Mouse (Mus musculus) ES-Bruce4 (cell line): ENCODE results near the gene Mab21l1. TPM values are rescaled to one million over a fixed set of nuclear protein-coding genes. Genes with fewer than 3 reads are reported as not detected.

ENCODE experiments used
- H3K27ac ChIP-seq: 2 replicates; pipeline ENCODE4 v1.5.1; 2012; ENCODE audit warnings: low read length, inconsistent platforms; ENCODE audit not compliant: insufficient read depth
- H3K27me3 ChIP-seq: 2 replicates; pipeline ENCODE4 v1.6.1; 2012; ENCODE audit warnings: mild to moderate bottlenecking, low read length, inconsistent platforms; ENCODE audit not compliant: control insufficient read depth, poor library complexity, insufficient read depth, severe bottlenecking
- H3K36me3 ChIP-seq: 2 replicates; pipeline ENCODE4 v1.6.1; 2012; ENCODE audit warnings: inconsistent platforms, mild to moderate bottlenecking, low read length, moderate library complexity; ENCODE audit not compliant: control insufficient read depth, poor library complexity, insufficient read depth, severe bottlenecking
- H3K4me1 ChIP-seq: one replicate; pipeline ENCODE4 v1.8.1; 2011; ENCODE audit warnings: low read length; ENCODE audit not compliant: control insufficient read depth, insufficient read depth
- H3K4me3 ChIP-seq: 2 replicates; pipeline ENCODE4 v1.5.1; 2011; ENCODE audit warnings: low read depth, mild to moderate bottlenecking, low read length
- H3K9ac ChIP-seq: 2 replicates; pipeline ENCODE4 v1.6.1; 2012; ENCODE audit warnings: low read depth, mild to moderate bottlenecking, inconsistent platforms; ENCODE audit not compliant: poor library complexity, severe bottlenecking
- H3K9me3 ChIP-seq: replicated peaks from 2 replicates; pipeline ENCODE4 v1.6.1; 2012; ENCODE audit warnings: mild to moderate bottlenecking, low read length, inconsistent platforms; ENCODE audit not compliant: control insufficient read depth, poor library complexity, insufficient read depth, severe bottlenecking
- CTCF ChIP-seq: IDR thresholded peaks from one replicate; pipeline ENCODE4 v1.8.1; 2011; ENCODE audit warnings: low read depth, low read length
- EP300 ChIP-seq: IDR thresholded peaks from 2 replicates; pipeline ENCODE4 v1.6.1; 2011; ENCODE audit warnings: low read depth, low read length; ENCODE audit not compliant: insufficient read depth
- POLR2A ChIP-seq: IDR thresholded peaks from one replicate; pipeline ENCODE4 v1.8.1; 2011; ENCODE audit warnings: low read length; ENCODE audit not compliant: insufficient read depth
- polyA plus RNA-seq: library from polyadenylated mRNA; stranded (reverse); fragments of >200 nt; gene quantifications from 2 replicates; pipeline ENCODE4 v1.2.4, GENCODE M21; 2011; ENCODE audit warnings: low read depth; ENCODE audit not compliant: missing spikeins, insufficient read depth, insufficient read length

Mab21l1 gene
- polyA plus RNA-seq, 1 experiment: not detected

GRCm38 (mm10) chr3:55785981-55786725 is 3.8 kb downstream of the Mab21l1 start:
- H3K27me3 ChIP-seq: peaks cover 11% of the 10 kb centered on the region
- no peaks in the 10 kb centered on the region for H3K4me1 ChIP-seq
- no peak overlapping the region for H3K9ac ChIP-seq
- no peak overlapping the region for H3K27ac ChIP-seq
- H3K9me3 ChIP-seq: no peaks in the 10 kb centered on the region; the same call in 1 of the 2 replicates
- H3K4me3 ChIP-seq: no peak overlapping the region
- TF ChIP-seq EP300 (no peak), POLR2A (no peak), CTCF (no peak)
- H3K36me3 ChIP-seq: no peaks in the 10 kb centered on the region

- TF ChIP-seq POLR2A (no peak), CTCF (no peak), EP300 (no peak)
- Histone ChIP-seq H3K9me3 (no peaks in the 10 kb centered on the region), H3K27me3 (peaks cover 6% of the 10 kb centered on the region), H3K4me3 (peak overlapping the region; percentile 57), H3K27ac (no peak overlapping the region), H3K9ac (peak overlapping the region; percentile 69), H3K36me3 (no peaks in the 10 kb centered on the region), H3K4me1 (no peaks in the 10 kb centered on the region)
These were observed 4.7 kb downstream of the Mab21l1 start for GRCm38 (mm10) chr3:55786835-55787486.

- Histone ChIP-seq H3K4me3 (peak overlapping the region; percentile 57), H3K9ac (peak overlapping the region; percentile 69), H3K4me1 (no peaks in the 10 kb centered on the region), H3K36me3 (no peaks in the 10 kb centered on the region), H3K27ac (no peak overlapping the region), H3K9me3 (no peaks in the 10 kb centered on the region), H3K27me3 (peaks cover 6% of the 10 kb centered on the region)
- TF ChIP-seq EP300 (no peak), CTCF (no peak)
These were observed 5.3 kb downstream of the Mab21l1 start for GRCm38 (mm10) chr3:55787487-55788213.

GRCm38 (mm10) chr3:55788214-55788586 is 5.9 kb downstream of the Mab21l1 start:
- no peak for TF ChIP-seq CTCF
- no peak for TF ChIP-seq EP300
- no peak for TF ChIP-seq POLR2A
- Histone ChIP-seq H3K9me3 (no peaks in the 10 kb centered on the region), H3K4me3 (no peak overlapping the region), H3K27me3 (peaks cover 6% of the 10 kb centered on the region), H3K27ac (no peak overlapping the region), H3K9ac (0 out of 2 replicates have a peak overlapping the region, but pooled peaks have one; percentile 69), H3K36me3 (no peaks in the 10 kb centered on the region), H3K4me1 (no peaks in the 10 kb centered on the region)

- no peaks in the 10 kb centered on the region for H3K9me3 ChIP-seq
- peaks cover 6% of the 10 kb centered on the region for H3K27me3 ChIP-seq
- H3K27ac ChIP-seq: no peak overlapping the region
- no peaks in the 10 kb centered on the region for H3K4me1 ChIP-seq
- H3K4me3 ChIP-seq: no peak overlapping the region
- TF ChIP-seq EP300: no peak
- no peak for TF ChIP-seq CTCF
- no peak for TF ChIP-seq POLR2A
- no peaks in the 10 kb centered on the region for H3K36me3 ChIP-seq
- H3K9ac ChIP-seq: no peak overlapping the region
These were observed 6.4 kb downstream of the Mab21l1 start for GRCm38 (mm10) chr3:55788621-55789201.
